Mouse (Mus musculus) limb, embryonic 14.5 days (tissue): ENCODE data around the gene 4931428L18Rik. TPM values are rescaled to one million over a fixed set of nuclear protein-coding genes. Genes with fewer than 3 reads are reported as not detected.
A peak's percentile ranks its signal among the peaks of the same experiment; 100 is the strongest.

Source experiments
- ATAC-seq: fragments of 200-750 bp; cut with Nextera tagmentation; 2 replicates; pipeline ENCODE4 v1.8.0; 2017; ENCODE audit warnings: low read depth, moderate number of reproducible peaks, moderate TSS enrichment; ENCODE audit not compliant: low FRiP score
- DNase-seq: peaks from one replicate; pipeline ENCODE4 v3.0.0-alpha.2; 2015; ENCODE audit warnings: low spot score
- H3K27ac ChIP-seq: fragments of 300-500 bp; sonication (generic); replicated peaks from 2 replicates; pipeline ENCODE4 v1.5.1; 2014; ENCODE audit warnings: low read depth, mild to moderate bottlenecking, low read length, moderate library complexity, mixed read lengths
- H3K27me3 ChIP-seq: fragments of 300-500 bp; sonication (generic); 2 replicates; pipeline ENCODE4 v1.6.1; 2014; ENCODE audit warnings: low read length, mixed read lengths; ENCODE audit not compliant: control insufficient read depth, insufficient read depth
- H3K36me3 ChIP-seq: fragments of 300-500 bp; sonication (generic); 2 replicates; pipeline ENCODE4 v1.6.1; 2014; ENCODE audit warnings: mild to moderate bottlenecking, low read length, moderate library complexity, mixed read lengths; ENCODE audit not compliant: control insufficient read depth, insufficient read depth
- H3K4me1 ChIP-seq: fragments of 300-500 bp; sonication (generic); 2 replicates; pipeline ENCODE4 v1.6.1; 2014; ENCODE audit warnings: antibody characterized with exemption, low read length, mixed read lengths; ENCODE audit not compliant: control insufficient read depth, insufficient read depth
- H3K4me2 ChIP-seq: fragments of 300-500 bp; sonication (generic); replicated peaks from 2 replicates; pipeline ENCODE4 v1.6.1; 2014; ENCODE audit warnings: low read depth, mild to moderate bottlenecking, low read length, moderate library complexity; ENCODE audit not compliant: severe bottlenecking
- H3K4me3 ChIP-seq: fragments of 300-500 bp; sonication (generic); replicated peaks from 2 replicates; pipeline ENCODE4 v1.5.1; 2014; ENCODE audit warnings: low read length
- H3K9ac ChIP-seq: fragments of 300-500 bp; sonication (generic); 2 replicates; pipeline ENCODE4 v1.6.1; 2014; ENCODE audit warnings: mild to moderate bottlenecking, low read depth, low read length, moderate library complexity; ENCODE audit not compliant: severe bottlenecking
- H3K9me3 ChIP-seq: fragments of 300-500 bp; sonication (generic); 2 replicates; pipeline ENCODE4 v1.6.1; 2016; ENCODE audit warnings: low read length; ENCODE audit not compliant: control insufficient read depth
- POLR2A ChIP-seq: fragments of 200-500 bp; IDR thresholded peaks from 2 replicates; pipeline ENCODE4 v1.8.0; 2012; ENCODE audit warnings: inconsistent platforms, mild to moderate bottlenecking, moderate library complexity, borderline replicate concordance; ENCODE audit not compliant: insufficient read depth, insufficient read length; ENCODE audit errors: extremely low read depth
- WGBS: fragments of 180-500 bp; shearing (Covaris S2); extraction: QIAGEN DNeasy Blood & Tissue Kit; methylation state at CpG from one replicate; pipeline ENCODE4 v1.1.7; 2014; 5-methylcytosine and 5-hydroxymethylcytosine counted together
- polyA plus RNA-seq, 2 experiments: library from polyadenylated mRNA; depleted of rRNA in 1 of 2; stranded (reverse) in 1 of 2; unstranded in 1 of 2; fragments of >200 nt; fragmentation: Nextera tagmentation in 1 of 2; extraction: Ambion mirVana in 1 of 2; gene quantifications; 2 replicates each; pipeline versions ENCODE4 v1.2.1 to v1.2.3; 2012 to 2014

4931428L18Rik gene
- polyA plus RNA-seq, 2 experiments: not detected

DNA sequence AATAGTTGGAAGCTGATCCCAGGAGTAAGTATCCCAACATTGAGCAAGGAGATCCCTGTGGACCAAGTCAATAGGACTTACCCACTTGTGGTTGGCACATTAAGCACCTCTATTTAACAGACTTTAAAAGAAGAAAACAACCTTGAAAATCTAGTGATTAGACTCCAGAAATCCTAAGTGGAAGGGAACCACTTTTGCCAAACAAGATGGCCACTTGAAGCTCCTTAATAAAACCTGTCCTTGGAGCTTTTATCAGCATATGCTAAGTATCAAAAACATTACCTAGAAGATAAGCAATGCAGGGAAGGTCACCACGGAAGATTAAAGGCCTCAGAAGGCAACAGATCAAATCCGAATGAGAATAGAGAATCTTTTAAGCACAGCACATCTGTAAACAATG is 270.7 kb downstream of the 4931428L18Rik start:
- WGBS: 72% methylated on average over 2 of the region's 2 CpGs
- H3K9me3 ChIP-seq: no peaks in the 10 kb centered on the region
- DNase-seq: no peak

DNA sequence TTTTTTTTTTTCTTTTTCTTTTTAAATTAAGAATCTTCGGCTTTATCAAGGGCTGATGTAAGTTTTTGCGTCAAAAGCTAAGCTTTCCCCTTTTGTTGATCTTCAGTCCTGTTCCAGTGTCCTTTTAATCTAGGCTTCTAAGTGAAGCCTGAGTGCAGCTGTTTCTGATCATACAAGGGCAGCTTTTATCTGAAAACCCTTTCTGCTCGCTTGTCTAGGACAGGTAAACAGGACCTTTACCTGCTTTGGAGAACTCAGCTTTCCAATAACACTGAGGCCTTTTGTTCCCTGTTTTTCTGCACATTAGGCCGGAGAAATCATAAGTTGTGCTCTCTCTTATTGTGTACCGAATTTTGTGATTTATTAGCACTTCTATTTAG is 272.0 kb downstream of the 4931428L18Rik start:
- WGBS: 24% methylated on average over 5 of the region's 5 CpGs
- Histone ChIP-seq H3K4me3 (peak overlapping the region; percentile 82), H3K27ac (peak overlapping the region; percentile 100), H3K9ac (peak overlapping the region; percentile 98), H3K9me3 (no peaks in the 10 kb centered on the region), H3K4me2 (peak overlapping the region; percentile 45), H3K27me3 (no peaks in the 10 kb centered on the region), H3K4me1 (peaks cover 7% of the 10 kb centered on the region; the same call in 1 of the 2 replicates), H3K36me3 (no peaks in the 10 kb centered on the region; the same call in 1 of the 2 replicates)
- no peak for TF ChIP-seq POLR2A
- ATAC-seq (no peak), DNase-seq (no peak)

More for the DNA sequence above, 270.7 kb downstream of the 4931428L18Rik start:
- Histone ChIP-seq H3K27me3 (no peaks in the 10 kb centered on the region), H3K36me3 (no peaks in the 10 kb centered on the region), H3K4me1 (peaks cover 7% of the 10 kb centered on the region; the same call in 1 of the 2 replicates), H3K4me3 (no peak overlapping the region), H3K27ac (no peak overlapping the region), H3K9ac (no peak overlapping the region), H3K4me2 (no peak overlapping the region)
- no peak for ATAC-seq
- no peak for TF ChIP-seq POLR2A

DNA sequence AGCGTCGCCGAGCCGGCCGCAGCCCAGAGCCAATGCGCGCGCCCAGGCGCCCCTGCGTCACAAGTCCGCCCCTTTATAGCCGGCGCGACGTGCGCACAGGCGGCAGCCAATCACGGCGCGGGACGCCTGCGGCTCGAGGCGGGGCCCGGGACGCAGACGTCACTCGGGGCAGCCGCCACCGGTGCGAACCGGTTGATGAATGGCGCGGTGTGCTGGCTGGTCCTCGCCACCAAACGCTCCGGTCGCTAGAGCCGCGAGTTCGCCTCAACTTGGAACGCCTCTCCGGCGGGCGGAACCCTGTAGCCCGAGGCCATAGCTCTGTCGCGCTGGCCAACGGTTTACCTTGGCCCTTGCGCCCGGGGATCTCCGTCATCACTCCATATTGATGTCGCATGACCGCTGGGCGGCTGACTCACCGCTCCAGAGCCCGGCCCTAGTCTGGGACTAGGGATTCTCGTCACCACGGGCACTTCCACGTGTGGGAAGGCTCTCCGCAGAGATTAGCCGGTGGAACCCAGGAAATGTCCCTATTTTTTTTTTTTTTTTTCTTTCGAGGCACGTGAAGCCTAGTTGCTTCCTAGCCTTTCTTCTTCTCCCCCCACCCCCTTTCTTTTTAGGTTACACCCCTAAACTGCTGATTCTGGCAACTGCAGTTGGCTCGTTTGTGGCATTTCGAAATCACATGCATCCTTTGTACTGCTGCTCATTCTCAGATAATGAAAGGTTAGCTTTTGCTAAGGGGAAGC is 272.6 kb downstream of the 4931428L18Rik start:
- Histone ChIP-seq H3K4me3 (peak overlapping the region; percentile 82), H3K4me1 (peaks cover 7% of the 10 kb centered on the region; the same call in 1 of the 2 replicates), H3K27me3 (no peaks in the 10 kb centered on the region), H3K9me3 (no peaks in the 10 kb centered on the region), H3K4me2 (peak overlapping the region; percentile 45), H3K9ac (peak overlapping the region; percentile 98), H3K36me3 (peaks cover 5% of the 10 kb centered on the region), H3K27ac (peak overlapping the region; percentile 100)
- WGBS: under 1% methylated on average over 39 of the region's 66 CpGs
- ATAC-seq (peak; percentile 99), DNase-seq (peak; percentile 95)
- TF ChIP-seq POLR2A: peak; percentile 41; the same call in 1 of the 2 replicates

DNA sequence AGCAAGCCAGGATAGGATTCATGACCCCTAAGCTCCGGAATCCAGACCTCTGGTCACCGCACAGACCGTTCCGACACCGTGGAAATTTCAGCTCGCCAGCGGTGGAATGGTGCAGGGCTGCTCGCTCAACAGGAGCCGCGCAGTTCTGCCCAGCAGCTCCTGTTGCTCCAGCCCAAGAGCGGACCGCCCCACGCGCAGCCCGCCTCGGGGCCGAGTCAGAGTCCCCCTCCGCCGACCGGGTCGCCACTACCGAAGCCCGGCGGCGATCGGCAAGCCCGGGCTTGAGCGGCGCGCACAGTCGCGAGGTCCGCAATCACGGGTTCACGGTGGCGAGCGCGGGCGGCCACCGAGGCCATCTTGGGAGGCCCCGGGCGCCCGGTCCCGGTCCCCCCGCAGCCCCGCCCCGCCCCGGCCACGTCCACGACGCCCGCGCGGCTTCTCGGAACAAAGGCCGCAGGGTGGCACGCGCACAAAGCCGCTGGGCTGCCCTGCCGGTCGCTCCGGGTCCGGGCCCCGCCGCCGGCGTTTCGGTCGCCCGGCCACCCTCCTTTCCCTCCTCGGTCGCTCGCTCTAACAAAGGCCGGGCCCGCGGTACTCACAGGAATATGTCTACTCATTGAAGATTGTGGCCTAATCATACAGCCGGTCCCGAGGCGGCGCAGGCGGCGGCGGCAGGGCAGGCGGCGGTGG is 273.4 kb downstream of the 4931428L18Rik start:
- Histone ChIP-seq H3K36me3 (peaks cover 12% of the 10 kb centered on the region), H3K27me3 (no peaks in the 10 kb centered on the region), H3K4me1 (peaks cover 7% of the 10 kb centered on the region; the same call in 1 of the 2 replicates), H3K9ac (peak overlapping the region; percentile 98), H3K4me2 (peak overlapping the region; percentile 58), H3K4me3 (peak overlapping the region; percentile 82), H3K9me3 (no peaks in the 10 kb centered on the region), H3K27ac (peak overlapping the region; percentile 100)
- ATAC-seq (peak; percentile 42), DNase-seq (peak; percentile 40)
- 0 out of 2 replicates have a peak, but pooled peaks have one; percentile 53 for TF ChIP-seq POLR2A
- WGBS: 0% methylated on average over 30 of the region's 85 CpGs

DNA sequence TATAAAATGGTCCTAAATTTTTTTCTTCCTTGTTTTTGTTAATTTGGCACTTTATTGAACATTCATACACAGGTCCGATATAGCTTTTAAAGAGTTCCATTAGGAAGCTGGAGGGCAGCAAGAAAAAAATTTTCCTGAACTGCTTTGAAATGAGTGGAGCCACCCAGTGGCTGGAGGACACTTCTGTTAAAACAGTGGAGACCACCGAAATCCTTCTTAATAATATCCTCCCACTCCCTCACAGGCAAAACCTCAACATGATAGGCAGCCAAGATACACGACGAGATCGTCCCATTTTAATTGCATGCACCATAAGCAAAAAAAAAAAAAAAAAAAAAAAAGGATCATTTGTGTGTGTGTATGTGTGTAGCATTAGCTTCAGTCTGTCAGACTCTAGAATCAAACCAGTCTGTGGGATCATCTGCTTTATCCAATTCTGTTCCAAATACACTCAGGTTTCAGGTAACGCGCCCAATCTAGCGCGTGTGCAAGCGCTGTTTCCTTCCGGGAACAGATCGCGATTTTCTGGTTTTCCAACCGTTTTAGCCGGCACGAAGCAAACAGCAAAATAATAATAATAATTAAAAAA is 274.0 kb downstream of the 4931428L18Rik start:
- under 1% methylated on average over 16 of the region's 16 CpGs for WGBS
- Histone ChIP-seq H3K4me1 (peaks cover 7% of the 10 kb centered on the region; the same call in 1 of the 2 replicates), H3K36me3 (peaks cover 19% of the 10 kb centered on the region), H3K9ac (peak overlapping the region; percentile 98), H3K9me3 (no peaks in the 10 kb centered on the region), H3K27ac (peak overlapping the region; percentile 100), H3K27me3 (no peaks in the 10 kb centered on the region), H3K4me3 (peak overlapping the region; percentile 82), H3K4me2 (peak overlapping the region; percentile 58)
- ATAC-seq (no peak), DNase-seq (peak; percentile 79)
- TF ChIP-seq POLR2A: no peak

Other genes with a start within 250 kb of the 4931428L18Rik start
- gene AC153137.1, start 244.7 kb downstream of the 4931428L18Rik start, polyA plus RNA-seq (2012; rRNA removed): not detected in 2 replicates
- not detected in 2 replicates for gene AC153137.1, start 244.7 kb downstream of the 4931428L18Rik start, polyA plus RNA-seq (2014; fragmentation: Nextera tagmentation; extraction: Ambion mirVana)
- not detected in 2 replicates for gene Lgsn, start 46.3 kb downstream of the 4931428L18Rik start, polyA plus RNA-seq (2012; rRNA removed)
- gene Lgsn, start 46.3 kb downstream of the 4931428L18Rik start, polyA plus RNA-seq (2014; fragmentation: Nextera tagmentation; extraction: Ambion mirVana): not detected in 2 replicates
- gene Pih1d3, start 154 bp upstream of the 4931428L18Rik start, polyA plus RNA-seq (2012; rRNA removed): not detected in 2 replicates
- not detected in 2 replicates for gene Pih1d3, start 154 bp upstream of the 4931428L18Rik start, polyA plus RNA-seq (2014; fragmentation: Nextera tagmentation; extraction: Ambion mirVana)